Mouse (Mus musculus): ENCODE measurements at regions not wholly inside any gene's neighbourhood (a gene's known extent, or its start where the extent isn't known, plus 50 kb on each side); places are given as distances from the start of the nearest gene placed in this dataset.
A peak's percentile ranks its signal among the peaks of the same experiment; 100 is the strongest.
"Not testable (repeated sequence)": the region's sequence is repeated elsewhere in the genome, so short reads cannot be mapped to it uniquely, and the experiment has no call there.

DNA sequence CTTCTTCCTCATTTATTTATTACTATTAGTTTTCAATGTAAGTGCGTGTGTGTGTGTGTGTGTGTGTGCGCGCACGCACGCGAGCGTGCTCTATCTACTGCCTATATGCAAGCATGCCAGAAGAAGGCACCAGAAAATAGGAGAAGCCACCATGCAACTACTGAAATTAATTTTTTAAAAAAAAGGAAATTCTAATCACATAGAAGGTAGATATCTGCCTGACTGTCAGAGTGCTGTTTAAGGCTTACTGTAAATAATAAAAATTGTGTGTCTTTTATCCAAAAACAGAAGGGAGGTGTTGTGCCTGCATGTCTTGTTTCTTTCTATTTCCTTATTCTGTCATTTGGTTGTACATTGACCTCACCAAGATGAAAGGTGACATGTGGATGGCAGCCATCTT is 163.1 kb upstream of the Gdi2 start:
- no peak overlapping the region for H3K4me3 ChIP-seq (ENCODE audit: low read length)
- no peak overlapping the region for H3K27ac ChIP-seq (ENCODE audit: low read length)
- no peak for ATAC-seq (ENCODE audit: low FRiP score, low TSS enrichment)
- H3K4me1 ChIP-seq (ENCODE audit: insufficient read depth, low read length): no peaks in the 10 kb centered on the region
- H3K4me2 ChIP-seq (replicated peaks; ENCODE audit: low read depth, low read length): no peak overlapping the region
- H3K36me3 ChIP-seq (ENCODE audit: insufficient read depth, low read length): no peaks in the 10 kb centered on the region
- no peaks in the 10 kb centered on the region for H3K27me3 ChIP-seq (ENCODE audit: insufficient read depth, low read length)
- no peak overlapping the region for H3K9ac ChIP-seq (replicated peaks; ENCODE audit: low read length)
- no peaks in the 10 kb centered on the region for H3K9me3 ChIP-seq (ENCODE audit: low read length)
- 96% methylated on average over 7 of the region's 7 CpGs for WGBS

DNA sequence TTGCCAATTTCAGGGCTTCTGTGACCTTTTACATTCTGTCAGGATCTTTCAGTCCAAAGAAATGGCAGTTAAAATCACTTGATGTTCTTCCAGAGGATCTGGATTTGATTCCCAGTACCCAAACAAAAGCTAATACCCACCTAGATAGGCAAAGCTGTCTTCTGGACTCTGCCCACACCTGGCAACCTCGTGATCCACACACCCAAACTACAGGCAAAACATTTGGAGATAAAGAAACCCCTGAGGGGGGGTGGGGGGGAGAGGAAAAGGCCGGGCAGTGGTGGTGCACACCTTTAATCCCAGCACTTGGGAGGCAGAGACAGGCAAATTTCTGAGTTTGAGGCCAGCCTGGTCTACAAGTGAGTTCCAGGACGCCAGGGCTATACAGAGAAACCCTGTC is 160.1 kb upstream of the Gdi2 start:
- H3K27ac ChIP-seq (ENCODE audit: low read length); H3K4me1 ChIP-seq (ENCODE audit: insufficient read depth, low read length); ATAC-seq (ENCODE audit: low FRiP score, low TSS enrichment); H3K4me3 ChIP-seq (ENCODE audit: low read length); H3K9me3 ChIP-seq (ENCODE audit: low read length); H3K36me3 ChIP-seq (ENCODE audit: insufficient read depth, low read length); H3K9ac ChIP-seq (replicated peaks; ENCODE audit: low read length); H3K4me2 ChIP-seq (replicated peaks; ENCODE audit: low read depth, low read length); H3K27me3 ChIP-seq (ENCODE audit: insufficient read depth, low read length): not testable (repeated sequence)
- WGBS: 48% methylated on average over 3 of the region's 3 CpGs

GRCm38 (mm10) chr13:3405783-3406182 is 132.1 kb upstream of the Gdi2 start:
- H3K9me3 ChIP-seq (ENCODE audit: low read length); H3K27ac ChIP-seq (ENCODE audit: low read length); H3K4me1 ChIP-seq (ENCODE audit: insufficient read depth, low read length); H3K9ac ChIP-seq (replicated peaks; ENCODE audit: low read length); H3K36me3 ChIP-seq (ENCODE audit: insufficient read depth, low read length); H3K4me2 ChIP-seq (replicated peaks; ENCODE audit: low read depth, low read length); H3K4me3 ChIP-seq (ENCODE audit: low read length); ATAC-seq (ENCODE audit: low FRiP score, low TSS enrichment); H3K27me3 ChIP-seq (ENCODE audit: insufficient read depth, low read length): not testable (repeated sequence)
- WGBS: 84% methylated on average over 2 of the region's 2 CpGs

DNA sequence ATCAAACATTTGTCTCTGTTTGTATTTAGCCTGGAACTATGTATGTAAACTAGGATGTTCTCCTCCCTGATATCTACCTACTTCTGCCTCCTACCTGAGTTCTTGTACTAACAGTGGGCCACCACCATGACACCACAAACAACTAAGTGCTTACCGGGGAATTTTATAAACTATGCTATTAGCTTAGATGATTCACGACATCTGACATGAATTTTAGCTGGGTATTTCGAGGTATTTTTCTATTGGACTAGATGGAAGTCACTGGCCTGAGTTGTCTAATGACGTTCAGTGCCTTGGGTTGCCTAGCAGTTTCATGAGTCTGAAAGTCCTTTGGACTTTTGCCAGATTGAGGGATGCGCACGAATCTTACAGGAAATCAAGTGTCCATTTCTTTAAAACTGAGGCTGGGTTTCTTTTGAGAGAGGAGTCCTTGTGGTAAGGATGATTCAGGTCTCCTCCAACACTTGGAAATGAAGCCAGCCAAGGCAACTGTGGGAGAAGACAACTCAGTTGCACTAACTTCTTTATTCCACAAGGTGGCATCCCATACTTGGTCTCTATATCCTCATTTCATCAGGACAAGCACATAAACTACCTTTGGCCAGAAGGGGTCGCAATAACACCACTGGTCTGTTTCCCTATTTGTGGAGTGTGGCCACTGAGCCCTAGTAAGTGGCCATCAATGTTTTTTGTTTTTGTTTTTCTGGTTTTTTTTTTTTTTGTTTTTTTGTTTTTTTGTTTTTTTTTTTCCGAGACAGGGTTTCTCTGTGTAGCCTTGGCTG is 131.4 kb upstream of the Gdi2 start:
- H3K4me2 ChIP-seq (replicated peaks; ENCODE audit: low read depth, low read length); H3K4me3 ChIP-seq (ENCODE audit: low read length); H3K9me3 ChIP-seq (ENCODE audit: low read length); H3K4me1 ChIP-seq (ENCODE audit: insufficient read depth, low read length); H3K27me3 ChIP-seq (ENCODE audit: insufficient read depth, low read length); H3K27ac ChIP-seq (ENCODE audit: low read length); H3K36me3 ChIP-seq (ENCODE audit: insufficient read depth, low read length); H3K9ac ChIP-seq (replicated peaks; ENCODE audit: low read length): not testable (repeated sequence)
- WGBS: 40% methylated on average over 8 of the region's 8 CpGs
- ATAC-seq (ENCODE audit: low FRiP score, low TSS enrichment): peak; percentile 54

DNA sequence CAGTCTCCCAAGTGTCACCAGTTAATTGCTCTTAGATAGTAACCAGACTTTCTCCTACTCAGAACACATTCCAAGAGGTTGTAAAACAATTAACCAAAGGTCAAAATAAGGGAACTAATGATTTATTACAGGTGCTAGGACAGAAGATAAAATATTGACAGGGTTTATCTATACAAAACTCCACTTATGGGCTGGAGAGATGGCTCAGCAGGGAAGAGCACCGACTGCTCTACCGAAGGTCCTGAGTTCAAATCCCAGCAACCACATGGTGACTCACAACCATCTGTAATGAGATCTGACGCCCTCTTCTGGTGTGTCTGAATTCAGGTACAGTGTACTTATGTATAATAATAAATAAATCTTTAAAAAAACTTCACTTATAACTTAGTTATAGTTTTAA is 127.6 kb upstream of the Gdi2 start:
- not testable (repeated sequence) for ATAC-seq (ENCODE audit: low FRiP score, low TSS enrichment); H3K27me3 ChIP-seq (ENCODE audit: insufficient read depth, low read length); H3K9ac ChIP-seq (replicated peaks; ENCODE audit: low read length); H3K9me3 ChIP-seq (ENCODE audit: low read length); H3K36me3 ChIP-seq (ENCODE audit: insufficient read depth, low read length); H3K4me2 ChIP-seq (replicated peaks; ENCODE audit: low read depth, low read length); H3K27ac ChIP-seq (ENCODE audit: low read length); H3K4me3 ChIP-seq (ENCODE audit: low read length); H3K4me1 ChIP-seq (ENCODE audit: insufficient read depth, low read length)
- 55% methylated on average over 3 of the region's 3 CpGs for WGBS

- Histone ChIP-seq H3K27ac (ENCODE audit: low read length) (no peak overlapping the region), H3K4me2 (replicated peaks; ENCODE audit: low read depth, low read length) (no peak overlapping the region), H3K36me3 (ENCODE audit: insufficient read depth, low read length) (no peaks in the 10 kb centered on the region), H3K4me3 (ENCODE audit: low read length) (no peak overlapping the region), H3K9ac (replicated peaks; ENCODE audit: low read length) (no peak overlapping the region), H3K9me3 (ENCODE audit: low read length) (peaks cover 14% of the 10 kb centered on the region), H3K27me3 (ENCODE audit: insufficient read depth, low read length) (no peaks in the 10 kb centered on the region), H3K4me1 (ENCODE audit: insufficient read depth, low read length) (no peaks in the 10 kb centered on the region)
- no peak for ATAC-seq (ENCODE audit: low FRiP score, low TSS enrichment)
- 92% methylated on average over 1 of the region's 1 CpGs for WGBS
Measured at GRCm38 (mm10) chr13:3417026-3417425, 120.8 kb upstream of the Gdi2 start.

GRCm38 (mm10) chr13:3455374-3455773 is 82.5 kb upstream of the Gdi2 start:
- not testable (repeated sequence) for H3K4me1 ChIP-seq (ENCODE audit: insufficient read depth, low read length); H3K9ac ChIP-seq (replicated peaks; ENCODE audit: low read length); ATAC-seq (ENCODE audit: low FRiP score, low TSS enrichment); H3K4me2 ChIP-seq (replicated peaks; ENCODE audit: low read depth, low read length); H3K36me3 ChIP-seq (ENCODE audit: insufficient read depth, low read length); H3K4me3 ChIP-seq (ENCODE audit: low read length); H3K27ac ChIP-seq (ENCODE audit: low read length); H3K27me3 ChIP-seq (ENCODE audit: insufficient read depth, low read length); H3K9me3 ChIP-seq (ENCODE audit: low read length)
- WGBS: 80% methylated on average over 6 of the region's 6 CpGs

DNA sequence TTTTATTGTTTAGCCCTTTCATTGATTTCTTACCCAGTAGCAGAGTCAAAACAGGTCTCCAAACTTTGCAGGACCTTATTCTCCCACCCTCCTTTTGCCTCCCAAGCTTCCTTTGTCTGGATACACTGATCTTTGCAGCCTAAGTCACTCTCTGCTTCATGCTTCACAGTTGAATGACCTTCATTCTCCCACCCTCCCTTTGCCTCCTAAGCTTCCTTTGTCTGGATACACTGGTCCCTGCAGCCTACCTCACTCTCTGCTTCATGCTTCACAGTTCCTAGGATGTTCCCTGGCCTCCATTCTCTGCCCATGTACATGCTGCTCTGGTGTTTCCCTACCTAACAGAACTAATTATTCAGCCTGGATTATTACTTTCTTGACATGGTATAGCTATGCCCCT is 61.0 kb upstream of the Gdi2 start:
- H3K36me3 ChIP-seq (ENCODE audit: insufficient read depth, low read length): no peaks in the 10 kb centered on the region
- H3K27me3 ChIP-seq (ENCODE audit: insufficient read depth, low read length): no peaks in the 10 kb centered on the region
- H3K9ac ChIP-seq (replicated peaks; ENCODE audit: low read length): no peak overlapping the region
- H3K9me3 ChIP-seq (ENCODE audit: low read length): no peaks in the 10 kb centered on the region
- no peak overlapping the region for H3K4me2 ChIP-seq (replicated peaks; ENCODE audit: low read depth, low read length)
- H3K4me3 ChIP-seq (ENCODE audit: low read length): no peak overlapping the region
- ATAC-seq (ENCODE audit: low FRiP score, low TSS enrichment): peak; percentile 52; the same call in 1 of the 2 replicates
- no peak overlapping the region for H3K27ac ChIP-seq (ENCODE audit: low read length)
- H3K4me1 ChIP-seq (ENCODE audit: insufficient read depth, low read length): peaks cover 10% of the 10 kb centered on the region; the same call in 1 of the 2 replicates

- H3K4me1 ChIP-seq (ENCODE audit: insufficient read depth, low read length): peaks cover 10% of the 10 kb centered on the region; the same call in 1 of the 2 replicates
- no peaks in the 10 kb centered on the region for H3K36me3 ChIP-seq (ENCODE audit: insufficient read depth, low read length)
- peak overlapping the region; percentile 72 for H3K4me3 ChIP-seq (ENCODE audit: low read length)
- H3K9me3 ChIP-seq (ENCODE audit: low read length): no peaks in the 10 kb centered on the region
- no peaks in the 10 kb centered on the region for H3K27me3 ChIP-seq (ENCODE audit: insufficient read depth, low read length)
- ATAC-seq (ENCODE audit: low FRiP score, low TSS enrichment): peak; percentile 98
- under 1% methylated on average over 44 of the region's 45 CpGs for WGBS
- H3K4me2 ChIP-seq (replicated peaks; ENCODE audit: low read depth, low read length): peak overlapping the region; percentile 93
- peak overlapping the region; percentile 27; the same call in 1 of the 2 replicates for H3K27ac ChIP-seq (ENCODE audit: low read length)
- peak overlapping the region; percentile 74 for H3K9ac ChIP-seq (replicated peaks; ENCODE audit: low read length)
Measured at GRCm38 (mm10) chr13:3477997-3478728, 59.7 kb upstream of the Gdi2 start.

Data from kidney, embryonic 16.5 days (tissue).